Mouse (Mus musculus) heart, adult 8-10 months (tissue): Measurements from ENCODE around the gene Afdn. TPM values are rescaled to one million over a fixed set of nuclear protein-coding genes. Genes with fewer than 3 reads are reported as not detected.
"Not testable (repeated sequence)": the region's sequence is repeated elsewhere in the genome, so short reads cannot be mapped to it uniquely, and the experiment has no call there.

Experiments used
- DNase-seq: peaks from one replicate; pipeline ENCODE4 v3.0.0; 2022; ENCODE audit warnings: low spot score
- total RNA-seq, 4 experiments: library from RNA; stranded (reverse); gene quantifications; 2 replicates each; pipeline ENCODE4 v1.2.4; 2022

Gene Afdn
- total RNA-seq, 4 experiments from 2014 or later: 62.7 to 106 (median 77.6) TPM

DNA sequence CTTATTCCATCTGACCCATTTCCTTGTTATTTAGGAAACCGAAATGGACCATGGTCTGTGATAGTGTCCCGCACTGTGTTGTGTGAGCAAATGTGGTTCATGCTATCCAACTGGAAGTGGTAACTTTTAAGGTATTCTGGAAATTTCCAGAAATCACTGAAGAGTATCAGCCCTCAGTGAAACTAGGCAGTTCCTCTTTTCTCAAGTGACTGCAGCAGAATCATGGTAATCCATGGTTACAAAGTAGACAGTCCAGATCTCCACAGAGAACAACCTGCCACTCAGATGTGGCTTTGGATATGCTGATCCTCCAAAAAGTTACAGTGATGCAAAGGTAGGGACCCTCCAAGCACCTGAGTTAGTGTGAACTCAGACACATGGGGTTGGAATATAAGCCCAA, 21.4 kb upstream of the Afdn start:
- no peak for DNase-seq

DNA sequence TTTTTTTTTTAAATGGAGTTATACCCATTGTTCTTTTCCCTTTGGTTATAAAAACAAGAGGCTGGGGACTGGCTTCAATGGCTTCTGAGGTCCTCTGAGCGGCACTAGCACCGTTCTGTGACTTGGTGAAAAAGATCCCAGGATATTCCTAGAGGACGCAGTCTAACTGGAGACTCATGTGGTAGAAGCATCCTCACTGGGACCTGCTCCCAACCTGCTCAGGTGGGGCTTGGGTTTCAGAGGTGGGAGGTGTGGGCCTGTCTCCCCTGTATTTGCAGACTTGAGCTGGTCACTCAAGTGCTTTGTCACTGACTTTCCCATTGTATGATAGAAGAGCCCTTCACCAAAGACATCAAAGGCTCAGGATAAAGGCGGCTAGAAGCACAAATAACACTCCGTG, 20.4 kb upstream of the Afdn start:
- DNase-seq: no peak

DNA sequence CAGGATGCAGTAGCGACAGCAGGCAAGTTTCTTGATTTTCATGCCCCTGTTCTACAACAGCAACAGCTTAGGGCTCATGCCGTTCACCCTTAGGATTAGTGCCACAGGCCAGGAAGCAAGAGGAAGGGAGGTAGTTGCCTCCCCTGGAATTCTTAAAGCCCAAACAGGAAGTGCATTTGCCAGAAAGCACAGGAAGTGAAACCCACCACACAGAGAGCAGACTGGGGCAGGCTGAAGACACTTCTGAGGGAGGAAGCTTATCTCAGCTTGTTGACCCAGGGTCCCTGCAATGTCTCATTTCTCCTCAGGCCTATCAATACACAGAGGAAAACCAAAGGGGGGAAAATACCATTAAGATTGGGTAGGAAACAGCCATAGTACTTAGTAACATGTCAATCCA, 19.5 kb upstream of the Afdn start:
- no peak for DNase-seq

DNA sequence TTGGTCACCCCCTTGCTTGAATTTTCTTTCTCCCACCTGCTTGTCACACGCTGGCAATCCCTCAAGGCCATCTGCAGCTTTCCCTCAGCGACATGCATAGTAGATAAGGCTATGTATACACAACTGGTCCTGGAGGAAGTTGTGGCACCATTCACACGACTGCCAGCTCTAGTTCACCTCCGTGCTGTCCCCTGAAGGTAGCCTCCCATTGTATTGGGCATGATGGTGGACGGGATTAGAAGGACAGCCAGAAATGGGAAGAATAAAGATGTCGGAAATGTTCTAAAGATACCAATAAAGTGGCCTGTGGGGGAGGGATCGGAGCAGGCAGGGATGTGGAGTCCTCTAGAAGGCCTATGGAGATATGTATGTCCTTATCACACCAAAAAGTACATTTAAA, 18.7 kb upstream of the Afdn start:
- no peak for DNase-seq

DNA sequence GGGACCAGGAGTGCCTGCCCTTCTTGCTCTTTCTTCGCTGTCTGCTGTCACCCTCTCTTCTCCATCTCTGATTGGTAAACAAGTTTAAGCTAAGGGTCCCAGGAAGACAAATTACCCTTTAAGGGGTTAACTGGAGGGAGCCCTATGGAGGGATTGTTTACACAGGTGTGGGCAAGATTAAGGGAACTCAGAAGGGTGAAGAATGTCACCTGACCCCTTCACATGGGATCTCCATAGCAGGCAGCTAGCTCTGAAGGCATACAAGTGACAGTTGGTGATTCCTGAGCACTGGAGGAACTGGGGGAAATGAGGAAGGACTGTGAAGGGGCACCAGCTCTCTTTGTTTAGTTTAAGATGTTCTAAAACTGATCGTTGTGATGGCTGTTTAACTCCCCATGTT, 18.0 kb upstream of the Afdn start:
- DNase-seq: no peak

DNA sequence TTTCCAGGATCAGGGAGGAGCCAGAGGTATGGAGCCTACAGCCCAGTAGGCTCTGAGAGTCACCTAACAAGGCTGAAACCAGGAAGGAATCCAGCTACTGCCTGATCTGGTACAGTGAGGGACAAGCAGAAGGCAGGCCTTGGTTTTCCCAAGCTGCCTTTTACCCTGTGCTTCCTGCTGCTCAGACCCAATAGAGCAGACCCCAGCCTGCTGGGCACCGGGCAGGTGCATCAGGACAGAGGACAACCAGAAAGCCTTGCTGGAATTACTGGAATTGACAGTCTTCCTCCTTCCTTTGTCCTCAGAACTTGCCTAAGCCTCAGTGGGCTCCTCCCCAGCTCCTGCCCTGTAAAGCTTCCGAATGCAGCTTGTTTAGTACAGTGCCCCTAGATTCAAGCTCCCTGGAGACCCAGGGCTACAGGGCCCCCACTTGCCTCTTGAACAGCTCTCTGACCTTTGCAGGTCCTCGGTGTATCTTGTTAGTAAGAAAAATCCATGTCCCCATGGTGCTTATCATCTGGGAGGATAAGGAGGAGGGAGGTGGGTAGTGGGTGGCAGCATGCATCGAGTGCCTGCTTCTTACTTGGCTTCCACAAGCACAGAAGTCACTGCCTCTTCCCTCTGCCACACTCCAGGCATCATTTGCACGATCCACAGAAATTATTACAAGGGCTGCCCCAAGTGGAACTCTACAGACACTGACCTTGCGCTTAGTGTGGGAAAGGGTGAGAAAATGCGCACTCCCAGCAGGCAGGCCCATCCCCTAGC, 17.2 kb upstream of the Afdn start:
- no peak for DNase-seq

DNA sequence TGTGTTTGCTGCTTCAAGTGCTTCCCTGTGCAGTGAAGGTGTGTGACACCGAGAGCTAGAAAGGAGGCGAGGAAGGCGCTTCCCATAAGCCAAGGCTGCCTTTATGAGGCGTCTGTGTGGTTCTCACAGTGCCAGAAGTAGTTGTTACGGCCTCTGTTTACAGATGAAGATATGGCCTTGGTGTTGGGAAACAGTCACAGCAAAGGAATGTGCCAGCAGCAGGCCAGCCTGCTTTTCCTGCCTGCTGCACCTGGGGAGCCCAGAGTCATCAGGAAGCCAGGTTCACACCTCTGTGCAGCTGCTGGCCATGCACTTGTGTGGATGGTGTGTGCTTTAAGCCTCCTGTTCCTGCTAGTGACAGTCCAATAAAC, 16.6 kb upstream of the Afdn start:
- DNase-seq: no peak

DNA sequence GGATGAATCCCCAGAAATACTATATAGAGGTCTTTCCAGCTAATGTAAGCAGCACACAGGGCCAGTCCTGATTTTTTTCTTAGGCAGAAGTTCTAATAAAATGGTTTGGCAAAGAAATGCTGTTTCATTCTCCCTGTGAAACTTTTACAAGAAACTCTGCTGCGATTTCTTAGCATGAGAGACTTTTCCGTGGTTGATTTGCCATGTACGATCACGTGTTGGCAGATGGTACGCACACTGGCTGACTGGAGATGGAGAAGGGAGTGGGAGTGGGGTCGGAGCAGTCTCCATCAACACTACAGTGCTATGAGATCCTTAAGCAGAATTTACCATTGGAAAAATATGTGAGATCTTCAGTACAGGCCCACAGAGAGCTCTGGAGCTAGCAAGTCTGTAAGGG, 16.1 kb upstream of the Afdn start:
- no peak for DNase-seq

DNA sequence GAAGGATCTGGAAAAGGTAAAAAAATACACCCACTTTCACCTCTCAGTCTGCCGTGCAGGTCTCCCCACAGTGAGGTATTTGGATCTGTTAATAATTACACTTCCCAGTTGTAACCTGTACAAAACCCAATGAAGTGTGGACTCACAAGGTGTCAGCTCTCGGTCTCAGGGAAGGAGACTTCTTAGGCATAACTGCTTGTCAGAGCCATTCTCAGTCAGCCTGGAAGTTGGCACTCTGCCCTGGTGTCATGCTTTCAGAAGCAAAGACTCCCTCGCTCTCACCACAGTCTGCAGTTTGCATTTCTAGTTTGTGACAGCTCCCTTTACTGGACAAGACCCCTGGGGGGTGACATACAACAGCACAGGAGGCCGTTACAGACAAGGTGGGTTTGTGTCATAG, 15.5 kb upstream of the Afdn start:
- DNase-seq: no peak

DNA sequence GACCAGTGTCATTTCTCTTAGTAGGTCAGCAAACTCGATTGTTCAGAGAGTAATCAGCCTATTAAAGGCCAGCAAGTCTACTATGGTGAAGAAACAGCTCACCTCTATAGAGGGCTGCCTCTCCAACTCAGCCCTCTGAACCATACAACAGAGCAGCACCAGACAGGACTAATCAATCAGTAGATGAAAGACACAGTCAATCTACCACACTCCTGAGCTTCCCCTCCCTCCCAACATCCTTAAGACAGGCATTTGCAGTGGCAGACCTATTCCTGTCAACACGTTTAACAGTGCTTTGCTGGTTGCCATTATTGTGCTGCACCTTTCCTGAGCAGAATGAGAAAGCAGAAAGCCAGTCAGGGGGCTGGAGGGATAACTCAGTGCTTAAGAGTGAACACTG, 15.0 kb upstream of the Afdn start:
- no peak for DNase-seq

DNA sequence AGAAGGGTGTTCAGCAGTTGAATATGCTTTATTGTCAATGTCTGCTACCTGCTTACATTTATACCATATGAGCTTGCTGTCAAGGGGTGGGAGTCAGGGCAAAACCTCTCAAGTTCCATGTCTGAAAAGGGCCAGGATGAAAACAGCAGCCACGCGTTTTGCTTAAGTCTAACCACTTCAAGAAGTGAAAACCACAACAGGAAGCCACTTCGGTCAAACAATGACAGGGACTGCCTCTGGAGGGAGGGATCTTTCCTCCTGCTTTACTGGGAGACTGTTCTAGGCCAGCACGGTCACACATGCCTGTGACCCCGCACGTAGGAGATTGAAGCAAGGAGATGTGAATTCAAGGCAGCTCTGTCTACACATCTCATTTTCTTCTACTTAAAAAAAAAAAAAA, 14.0 kb upstream of the Afdn start:
- no peak for DNase-seq

DNA sequence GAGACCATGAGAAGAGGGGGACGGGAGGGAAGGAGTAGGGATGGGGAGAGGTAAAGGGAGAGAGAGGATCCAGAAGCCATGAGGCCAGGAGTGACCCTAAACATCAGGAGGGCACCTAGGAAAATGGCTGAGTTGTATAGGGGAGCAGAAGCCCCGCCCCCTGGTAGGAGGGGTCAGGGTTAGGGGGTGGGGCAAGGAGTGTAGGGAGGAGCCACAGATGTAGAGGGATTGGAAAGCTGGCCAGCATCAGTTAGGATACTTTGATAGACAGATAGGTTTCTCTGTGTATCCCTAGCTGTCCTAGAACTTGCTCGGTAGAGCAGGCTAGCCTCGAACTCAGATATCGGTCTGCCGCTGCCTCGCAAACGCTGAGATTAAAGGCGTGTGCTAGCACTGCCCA, 12.7 kb upstream of the Afdn start:
- DNase-seq: no peak

DNA sequence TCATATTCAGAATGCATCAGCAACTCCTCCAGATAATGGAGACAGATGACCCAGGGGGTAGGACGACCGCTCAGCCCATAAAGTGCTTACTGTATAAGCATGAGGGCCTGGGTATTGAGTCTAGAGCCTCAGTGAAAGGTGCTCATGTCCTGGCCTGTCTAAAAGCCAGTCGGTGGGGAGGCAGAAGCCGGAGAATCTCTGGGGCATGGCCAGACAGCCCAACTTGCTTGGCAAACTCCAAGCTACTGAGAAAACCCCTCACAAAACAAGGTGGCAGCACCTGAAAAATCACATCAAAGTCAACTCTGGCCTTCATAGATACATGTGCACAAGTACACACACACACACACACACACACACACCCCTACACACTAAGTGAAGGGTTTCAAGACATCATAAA, 11.3 kb upstream of the Afdn start:
- no peak for DNase-seq

DNA sequence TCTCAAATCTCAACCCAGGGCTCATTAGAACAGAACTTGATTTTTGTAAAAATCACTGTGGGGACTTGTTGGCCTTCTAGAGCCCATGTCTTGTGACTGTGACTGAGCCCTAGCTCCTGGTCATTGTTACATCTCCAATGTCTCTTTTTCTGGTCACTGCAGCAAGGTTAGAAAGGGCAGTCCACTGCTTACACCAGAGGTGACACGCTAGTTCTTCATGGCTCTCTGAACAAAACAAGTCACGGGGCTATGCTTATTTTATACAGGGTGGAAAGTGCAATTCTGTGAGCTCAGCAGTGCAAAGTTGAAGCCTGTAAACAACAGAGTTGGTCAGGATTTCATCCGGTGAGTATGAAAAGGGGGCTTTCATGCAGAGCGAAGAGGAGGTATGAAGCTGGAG, 6.4 kb upstream of the Afdn start:
- no peak for DNase-seq

DNA sequence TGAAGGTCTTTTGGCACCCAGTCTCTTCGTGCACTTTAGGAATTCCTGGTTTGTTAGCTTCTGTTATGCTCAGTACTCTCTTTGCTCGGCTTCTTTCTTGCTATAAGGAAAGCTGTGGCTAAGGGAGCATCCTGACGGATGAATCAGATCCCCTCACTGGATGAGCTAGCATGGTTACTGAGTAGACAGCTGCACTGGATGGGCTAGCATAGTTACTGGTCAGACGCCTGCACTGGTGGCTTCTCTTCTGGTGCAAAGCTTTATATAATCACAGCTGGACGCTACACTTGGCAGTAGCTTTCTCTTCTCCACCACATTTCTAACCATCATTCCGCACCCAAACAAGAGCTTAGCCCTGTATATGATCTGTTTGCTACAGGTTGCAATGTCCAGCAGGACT, 5.4 kb upstream of the Afdn start:
- no peak for DNase-seq

DNA sequence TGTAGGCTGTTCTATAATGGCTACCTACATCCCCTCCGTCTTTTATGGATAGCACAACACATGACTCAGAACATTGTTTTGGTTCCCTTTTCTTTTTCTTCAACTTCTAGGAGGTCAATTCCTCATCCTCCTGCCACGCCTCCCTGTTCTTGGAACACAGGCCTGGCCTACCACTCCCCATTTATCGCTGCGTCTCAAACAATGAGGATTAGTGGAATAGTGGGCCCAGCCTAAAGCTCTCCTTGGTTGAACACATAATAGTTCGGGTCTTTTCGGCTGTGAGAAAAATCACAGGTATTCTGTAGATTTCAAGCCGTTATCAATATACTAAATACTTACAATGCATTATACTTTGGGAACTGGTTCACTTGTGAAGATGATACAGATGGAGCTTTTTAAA, 1.8 kb upstream of the Afdn start:
- DNase-seq: no peak

DNA sequence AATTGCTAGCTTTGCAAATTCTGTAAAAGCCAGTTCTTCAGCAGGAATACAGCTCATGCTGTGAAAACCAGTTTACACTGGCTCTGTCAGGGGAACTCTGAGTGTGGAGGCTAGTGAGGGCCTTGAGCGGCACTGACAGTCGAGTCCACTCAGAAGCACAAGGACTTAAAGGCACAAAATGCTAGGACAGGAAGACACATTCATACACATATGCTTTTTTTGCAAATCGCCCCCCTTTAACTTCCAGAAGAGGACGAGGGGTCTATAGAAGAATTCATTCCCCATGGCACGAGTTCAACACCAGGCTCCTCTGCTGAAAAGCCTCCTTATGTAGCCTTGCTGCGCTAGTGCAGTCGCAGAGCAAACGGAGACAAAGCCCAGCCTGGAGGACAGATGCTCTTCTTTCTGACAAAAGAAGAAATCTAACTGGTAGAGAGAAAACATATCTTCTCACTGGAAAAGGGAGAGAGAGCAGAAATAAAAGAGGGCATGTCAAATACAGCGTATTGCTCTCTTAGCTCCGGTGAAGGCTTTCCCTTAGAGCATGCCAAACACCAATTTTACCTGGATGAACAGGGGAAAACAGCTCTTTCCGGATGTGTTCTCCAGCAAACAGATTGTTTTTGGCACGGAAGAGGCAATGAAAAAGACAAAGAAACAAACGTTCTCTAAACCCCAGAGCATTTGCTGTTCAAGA, 1.0 kb upstream of the Afdn start:
- DNase-seq: no peak

DNA sequence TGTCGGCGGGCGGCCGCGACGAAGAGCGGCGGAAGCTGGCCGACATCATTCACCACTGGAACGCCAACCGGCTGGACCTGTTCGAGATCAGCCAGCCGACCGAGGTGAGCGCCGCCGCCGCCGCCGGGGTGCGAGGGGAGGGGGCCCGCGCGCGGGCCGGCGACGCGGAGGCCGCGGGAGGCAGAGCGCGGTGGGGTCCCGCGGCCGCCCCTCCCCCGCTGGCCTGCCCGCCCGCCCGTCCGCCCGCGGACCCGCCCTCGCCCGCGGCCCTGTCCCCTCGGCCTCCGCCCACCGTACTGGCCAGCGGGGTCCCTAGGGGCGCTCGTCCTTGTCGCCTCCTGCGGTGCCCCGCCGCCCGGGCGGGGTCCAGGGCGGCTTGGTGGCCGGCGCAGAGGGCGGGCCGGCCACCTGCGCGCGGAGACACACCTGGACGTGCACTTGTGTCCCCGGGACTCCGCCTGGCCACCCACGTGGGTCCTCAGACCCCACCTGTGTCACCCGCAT, 388 bp downstream of the Afdn start:
- DNase-seq: no peak

DNA sequence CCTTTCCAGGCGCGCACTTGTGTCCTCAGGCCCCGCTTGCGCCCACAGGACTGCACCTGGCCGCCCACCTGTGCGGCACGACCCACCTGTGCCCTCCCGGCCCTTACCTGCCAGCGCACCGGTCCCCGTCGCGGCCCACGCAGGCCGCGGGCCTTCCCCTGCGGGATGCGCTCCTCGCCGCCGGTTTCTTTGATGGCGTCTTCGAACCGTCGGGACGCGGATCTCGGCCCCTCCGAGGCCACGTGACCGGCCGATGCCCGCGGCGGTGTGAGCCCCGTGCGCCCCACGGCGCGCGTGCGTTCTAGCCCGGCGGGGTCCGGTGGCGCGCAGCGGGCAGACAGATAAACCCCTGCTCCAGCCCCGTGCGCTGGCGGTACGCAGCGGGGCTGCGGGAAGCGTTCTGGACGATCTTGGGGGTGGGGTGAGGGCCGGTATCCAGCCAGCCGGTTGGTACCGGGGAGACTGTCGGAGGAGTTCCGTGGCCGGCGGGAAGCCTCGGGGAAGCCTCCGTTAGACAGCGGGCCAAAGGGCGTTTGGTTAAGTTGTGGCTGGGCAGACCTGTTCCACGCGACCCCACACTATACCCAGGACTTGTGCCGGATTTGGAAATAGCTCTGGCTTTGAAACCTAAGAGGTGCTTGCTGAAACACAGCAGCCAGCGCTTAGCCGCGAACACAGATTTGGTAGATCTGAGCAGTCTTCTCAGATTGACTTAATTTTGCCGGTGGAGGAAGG, 1.0 kb downstream of the Afdn start, which contains the start of gene Tcte2:
Gene Tcte2, minus strand, starts transcription at position 647 of the 735 bp plus-strand sequence.
- DNase-seq: no peak

DNA sequence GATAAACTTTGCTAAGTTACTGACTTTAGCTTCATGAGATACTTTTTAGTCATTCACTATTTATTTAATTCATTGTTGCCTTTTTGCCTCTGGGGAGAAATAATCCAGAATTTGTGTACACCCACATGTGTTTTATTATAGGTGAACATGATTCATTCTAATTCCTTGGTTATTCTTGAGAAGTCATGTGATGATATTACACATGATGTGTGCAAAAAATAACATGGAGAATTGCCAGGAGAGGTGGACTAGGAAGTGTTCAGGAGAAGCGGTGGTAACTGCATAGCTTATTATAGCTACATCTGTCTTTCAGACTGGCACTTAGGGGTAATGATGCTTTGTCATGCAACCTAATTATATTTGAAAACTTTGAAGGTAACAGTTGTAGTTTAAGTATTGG, 3.5 kb downstream of the Afdn start:
- no peak for DNase-seq

DNA sequence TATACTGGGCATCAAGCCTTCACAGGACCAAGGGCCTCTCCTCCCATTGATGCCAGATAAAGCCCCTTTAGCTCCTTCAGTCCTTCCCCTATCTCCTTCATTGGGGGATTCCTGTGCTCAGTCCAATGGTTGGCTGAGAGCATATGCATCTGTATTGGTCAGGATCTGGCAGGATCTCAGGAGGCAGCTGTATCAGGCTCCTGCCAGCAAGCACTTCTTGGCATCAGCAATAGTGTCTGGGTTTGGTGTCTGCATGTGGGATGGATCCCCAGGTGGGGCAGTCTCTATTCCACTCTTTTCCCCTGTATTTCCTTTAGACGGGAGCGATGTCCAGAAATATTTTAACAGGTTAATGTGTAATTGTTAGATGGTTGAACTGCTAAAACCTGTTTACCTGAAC, 4.6 kb downstream of the Afdn start:
- DNase-seq: not testable (repeated sequence)

DNA sequence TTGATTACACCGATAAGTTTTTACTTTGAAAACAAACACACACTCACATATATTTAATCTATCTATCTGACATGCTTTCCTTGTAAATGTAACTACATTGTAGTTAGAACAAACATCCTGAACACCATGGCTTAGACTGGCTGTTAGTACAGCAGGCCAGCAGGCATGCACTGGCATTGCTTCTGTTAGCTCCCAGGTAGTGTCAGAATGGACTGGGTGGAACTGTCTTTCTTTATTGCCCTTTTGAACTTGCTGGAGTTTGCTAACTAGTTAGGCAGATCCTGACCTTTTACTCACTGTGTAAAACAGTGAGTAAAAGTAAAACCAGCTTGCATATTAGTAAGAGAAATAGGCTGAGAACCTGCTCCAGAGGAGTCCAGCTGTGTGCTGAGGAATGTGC, 8.2 kb downstream of the Afdn start:
- no peak for DNase-seq

DNA sequence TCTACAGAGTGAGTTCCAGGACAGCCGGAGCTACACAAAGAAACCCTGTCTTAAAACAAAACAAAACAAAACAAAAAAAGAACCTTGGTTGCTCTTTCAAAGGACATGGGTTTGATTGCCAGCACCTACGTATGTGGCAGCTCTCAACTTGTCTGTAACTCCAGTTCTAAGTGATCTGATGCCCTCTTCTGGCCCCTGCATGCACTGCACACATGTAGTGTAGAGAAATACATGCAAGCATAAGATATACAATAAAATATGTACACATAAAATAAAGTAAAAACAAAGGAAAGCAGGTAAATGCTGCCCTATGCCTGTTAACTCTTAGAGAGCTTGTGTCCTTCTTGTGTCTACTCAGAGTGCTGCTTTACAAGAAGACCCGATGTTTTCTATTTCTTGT, 8.9 kb downstream of the Afdn start:
- DNase-seq: no peak
